Mouse (Mus musculus) limb, embryonic 13.5 days (tissue): Measurements from ENCODE around the gene Gpx4. TPM values are rescaled to one million over a fixed set of nuclear protein-coding genes. Genes with fewer than 3 reads are reported as not detected.
"Not testable (repeated sequence)": the region's sequence is repeated elsewhere in the genome, so short reads cannot be mapped to it uniquely, and the experiment has no call there.

Experiments used
- ATAC-seq: fragments of 200-750 bp; cut with Nextera tagmentation; 2 replicates; pipeline ENCODE4 v1.8.0; 2017; ENCODE audit warnings: low read depth, moderate number of reproducible peaks, moderate TSS enrichment; ENCODE audit not compliant: low FRiP score
- H3K27ac ChIP-seq: fragments of 300-500 bp; sonication (generic); 2 replicates; pipeline ENCODE4 v1.5.1; 2015; ENCODE audit warnings: inconsistent platforms, mild to moderate bottlenecking, moderate library complexity
- H3K27me3 ChIP-seq: fragments of 300-500 bp; sonication (generic); 2 replicates; pipeline ENCODE4 v1.6.1; 2015; ENCODE audit warnings: mild to moderate bottlenecking, inconsistent platforms
- H3K36me3 ChIP-seq: fragments of 300-500 bp; sonication (generic); 2 replicates; pipeline ENCODE4 v1.6.1; 2015; ENCODE audit warnings: inconsistent platforms, mild to moderate bottlenecking, moderate library complexity
- H3K4me1 ChIP-seq: fragments of 300-500 bp; sonication (generic); 2 replicates; pipeline ENCODE4 v1.6.1; 2015; ENCODE audit warnings: inconsistent platforms
- H3K4me2 ChIP-seq: fragments of 300-500 bp; sonication (generic); replicated peaks from 2 replicates; pipeline ENCODE4 v1.6.1; 2015; ENCODE audit warnings: inconsistent platforms, mild to moderate bottlenecking, moderate library complexity
- H3K4me3 ChIP-seq: fragments of 300-500 bp; sonication (generic); 2 replicates; pipeline ENCODE4 v1.5.1; 2015; ENCODE audit warnings: moderate library complexity, mild to moderate bottlenecking, inconsistent platforms
- H3K9ac ChIP-seq: fragments of 300-500 bp; sonication (generic); 2 replicates; pipeline ENCODE4 v1.6.1; 2015; ENCODE audit warnings: mild to moderate bottlenecking, inconsistent platforms
- H3K9me3 ChIP-seq: fragments of 300-500 bp; sonication (generic); 2 replicates; pipeline ENCODE4 v1.6.1; 2016; ENCODE audit warnings: inconsistent platforms
- WGBS: fragments of 180-500 bp; shearing (Covaris S2); methylation state at CpG from one replicate; pipeline ENCODE4 v1.1.7; 2015; 5-methylcytosine and 5-hydroxymethylcytosine counted together
- polyA plus RNA-seq: library from polyadenylated mRNA; unstranded; fragments of >200 nt; fragmentation: Nextera tagmentation; extraction: Ambion mirVana; gene quantifications from 2 replicates; pipeline ENCODE4 v1.2.1, GENCODE M21; 2015

The Gpx4 gene
- polyA plus RNA-seq, 1 experiment from 2014 or later, result 462 TPM

- H3K9ac ChIP-seq, result peak overlapping the region; percentile 39; the same call in 1 of the 2 replicates
- H3K27me3 ChIP-seq, result no peaks in the 10 kb centered on the region
- WGBS, result 35% methylated on average over 13 of the region's 14 CpGs
- H3K9me3 ChIP-seq, result no peaks in the 10 kb centered on the region
- H3K27ac ChIP-seq, result peak overlapping the region; percentile 28; the same call in 1 of the 2 replicates
- 0 out of 2 replicates have a peak overlapping the region, but pooled peaks have one; percentile 87 for H3K4me2 ChIP-seq
- peaks cover 16% of the 10 kb centered on the region for H3K36me3 ChIP-seq
- H3K4me3 ChIP-seq, result no peak overlapping the region
- H3K4me1 ChIP-seq, result peaks cover 40% of the 10 kb centered on the region
- ATAC-seq, result no peak
Observed at GRCm38 (mm10) chr10:80051618-80052373, 4.8 kb downstream of the Gpx4 start.

GRCm38 (mm10) chr10:80052374-80052764, 5.4 kb downstream of the Gpx4 start:
- H3K27me3 ChIP-seq, result no peaks in the 10 kb centered on the region
- no peak overlapping the region for H3K4me3 ChIP-seq
- H3K9ac ChIP-seq, result no peak overlapping the region
- H3K4me2 ChIP-seq, result peak overlapping the region; percentile 87; the same call in 1 of the 2 replicates
- 84% methylated on average over 5 of the region's 5 CpGs for WGBS
- peaks cover 37% of the 10 kb centered on the region for H3K4me1 ChIP-seq
- H3K9me3 ChIP-seq, result no peaks in the 10 kb centered on the region
- peaks cover 22% of the 10 kb centered on the region for H3K36me3 ChIP-seq
- H3K27ac ChIP-seq, result no peak overlapping the region
- no peak for ATAC-seq

GRCm38 (mm10) chr10:80053259-80053780, 6.4 kb downstream of the Gpx4 start:
- no peaks in the 10 kb centered on the region for H3K9me3 ChIP-seq
- H3K27me3 ChIP-seq, result no peaks in the 10 kb centered on the region
- H3K4me2 ChIP-seq, result peak overlapping the region; percentile 87
- peak overlapping the region; percentile 87 for H3K9ac ChIP-seq
- ATAC-seq, result peak; percentile 96
- peak overlapping the region; percentile 73 for H3K4me3 ChIP-seq
- H3K36me3 ChIP-seq, result peaks cover 31% of the 10 kb centered on the region
- H3K27ac ChIP-seq, result peak overlapping the region; percentile 97
- H3K4me1 ChIP-seq, result peaks cover 31% of the 10 kb centered on the region
- under 1% methylated on average over 46 of the region's 47 CpGs for WGBS

- Histone ChIP-seq H3K4me3 (peak overlapping the region; percentile 73), H3K27me3 (no peaks in the 10 kb centered on the region), H3K9me3 (no peaks in the 10 kb centered on the region), H3K4me2 (peak overlapping the region; percentile 87), H3K27ac (peak overlapping the region; percentile 97), H3K36me3 (peaks cover 38% of the 10 kb centered on the region), H3K9ac (peak overlapping the region; percentile 87), H3K4me1 (peaks cover 28% of the 10 kb centered on the region)
- WGBS, result 1% methylated on average over 77 of the region's 77 CpGs
- peak; percentile 49 for ATAC-seq
Observed at GRCm38 (mm10) chr10:80053831-80054815, 7.2 kb downstream of the Gpx4 start.

GRCm38 (mm10) chr10:80054911-80055310, 7.9 kb downstream of the Gpx4 start:
- H3K4me1 ChIP-seq, result peaks cover 28% of the 10 kb centered on the region
- not testable (repeated sequence) for H3K27ac ChIP-seq
- WGBS, result 30% methylated on average over 3 of the region's 3 CpGs

GRCm38 (mm10) chr10:80055364-80055763, 8.4 kb downstream of the Gpx4 start:
- ATAC-seq, result no peak
- no peaks in the 10 kb centered on the region for H3K27me3 ChIP-seq
- no peak overlapping the region for H3K27ac ChIP-seq
- peak overlapping the region; percentile 50 for H3K9ac ChIP-seq
- WGBS, result 79% methylated on average over 5 of the region's 5 CpGs
- H3K4me1 ChIP-seq, result peaks cover 28% of the 10 kb centered on the region
- peak overlapping the region; percentile 73 for H3K4me3 ChIP-seq
- H3K9me3 ChIP-seq, result no peaks in the 10 kb centered on the region
- peaks cover 51% of the 10 kb centered on the region for H3K36me3 ChIP-seq
- peak overlapping the region; percentile 87 for H3K4me2 ChIP-seq

More at GRCm38 (mm10) chr10:80054911-80055310, 7.9 kb downstream of the Gpx4 start:
- H3K4me3 ChIP-seq, result peak overlapping the region; percentile 73
- H3K9me3 ChIP-seq, H3K27me3 ChIP-seq, ATAC-seq: not testable (repeated sequence)
- peak overlapping the region; percentile 87 for H3K4me2 ChIP-seq
- H3K9ac ChIP-seq, result peak overlapping the region; percentile 87
- peaks cover 46% of the 10 kb centered on the region for H3K36me3 ChIP-seq

- Histone ChIP-seq H3K4me2 (no peak overlapping the region), H3K27me3 (no peaks in the 10 kb centered on the region), H3K9me3 (no peaks in the 10 kb centered on the region), H3K36me3 (peaks cover 56% of the 10 kb centered on the region), H3K4me1 (peaks cover 28% of the 10 kb centered on the region), H3K4me3 (no peak overlapping the region), H3K27ac (no peak overlapping the region), H3K9ac (no peak overlapping the region)
- 77% methylated on average over 9 of the region's 10 CpGs for WGBS
- ATAC-seq, result no peak
Observed at GRCm38 (mm10) chr10:80055891-80056290, 8.9 kb downstream of the Gpx4 start.

GRCm38 (mm10) chr10:80056506-80056905, 9.5 kb downstream of the Gpx4 start:
- ATAC-seq, result no peak
- H3K4me3 ChIP-seq, result no peak overlapping the region
- H3K4me1 ChIP-seq, result peaks cover 28% of the 10 kb centered on the region
- H3K36me3 ChIP-seq, result peaks cover 62% of the 10 kb centered on the region
- no peak overlapping the region for H3K4me2 ChIP-seq
- H3K9me3 ChIP-seq, result no peaks in the 10 kb centered on the region
- WGBS, result 88% methylated on average over 4 of the region's 4 CpGs
- no peak overlapping the region for H3K9ac ChIP-seq
- no peaks in the 10 kb centered on the region for H3K27me3 ChIP-seq
- no peak overlapping the region for H3K27ac ChIP-seq

- H3K9me3 ChIP-seq, result no peaks in the 10 kb centered on the region
- H3K4me1 ChIP-seq, result peaks cover 21% of the 10 kb centered on the region
- WGBS, result 90% methylated on average over 27 of the region's 27 CpGs
- ATAC-seq, result no peak
- H3K27me3 ChIP-seq, result no peaks in the 10 kb centered on the region
- H3K4me3 ChIP-seq, result no peak overlapping the region
- H3K36me3 ChIP-seq, result peaks cover 67% of the 10 kb centered on the region
- no peak overlapping the region for H3K4me2 ChIP-seq
- H3K9ac ChIP-seq, result peak overlapping the region; percentile 31; the same call in 1 of the 2 replicates
- H3K27ac ChIP-seq, result no peak overlapping the region; the same call in 1 of the 2 replicates
Observed at GRCm38 (mm10) chr10:80056976-80057682, 10.2 kb downstream of the Gpx4 start.

GRCm38 (mm10) chr10:80057683-80058326, 10.8 kb downstream of the Gpx4 start:
- ATAC-seq, result no peak
- H3K4me1 ChIP-seq, result peaks cover 20% of the 10 kb centered on the region
- no peak overlapping the region for H3K4me3 ChIP-seq
- no peak overlapping the region; the same call in 1 of the 2 replicates for H3K9ac ChIP-seq
- no peaks in the 10 kb centered on the region for H3K27me3 ChIP-seq
- H3K27ac ChIP-seq, result no peak overlapping the region; the same call in 1 of the 2 replicates
- H3K9me3 ChIP-seq, result no peaks in the 10 kb centered on the region
- WGBS, result 79% methylated on average over 30 of the region's 30 CpGs
- no peak overlapping the region for H3K4me2 ChIP-seq
- H3K36me3 ChIP-seq, result peaks cover 74% of the 10 kb centered on the region

- no peaks in the 10 kb centered on the region for H3K4me1 ChIP-seq
Observed at GRCm38 (mm10) chr10:80063104-80063503, 16.1 kb downstream of the Gpx4 start.

More at GRCm38 (mm10) chr10:80063104-80063503, 16.1 kb downstream of the Gpx4 start:
- H3K9me3 ChIP-seq, result no peaks in the 10 kb centered on the region
- peaks cover 73% of the 10 kb centered on the region for H3K36me3 ChIP-seq
- WGBS, result 92% methylated on average over 5 of the region's 5 CpGs
- H3K4me3 ChIP-seq, result no peak overlapping the region
- H3K4me2 ChIP-seq, result no peak overlapping the region
- ATAC-seq, result no peak
- H3K27ac ChIP-seq, result no peak overlapping the region
- no peaks in the 10 kb centered on the region for H3K27me3 ChIP-seq
- 0 out of 2 replicates have a peak overlapping the region, but pooled peaks have one; percentile 36 for H3K9ac ChIP-seq
